ENCODE assay signal across 24 mouse cellular contexts in the genomic region with DNA sequence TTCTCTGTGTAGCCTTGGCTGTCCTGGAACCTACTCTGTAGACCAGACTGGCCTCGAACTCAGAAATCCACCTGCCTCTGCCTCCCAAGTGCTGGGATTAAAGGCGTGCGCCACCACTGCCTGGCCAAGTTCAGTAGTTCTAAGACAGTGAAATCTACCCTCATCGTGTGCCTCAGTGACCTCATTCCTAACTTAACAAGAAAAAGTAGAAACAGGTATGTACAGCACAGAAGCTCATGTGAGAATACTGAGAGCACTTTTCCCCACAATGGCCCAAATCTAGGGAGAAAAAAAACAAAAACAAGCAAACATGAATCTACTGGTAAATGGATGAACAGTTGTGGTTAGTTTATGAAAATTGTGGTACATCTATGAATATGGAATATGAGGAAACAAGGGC. TPM values are rescaled to one million over a fixed set of nuclear protein-coding genes. Genes with fewer than 3 reads are reported as not detected.
"Had no signal": no experiment of that assay in that cellular context is flagged by ENCODE, and none has a peak within 500 bp of the region (broad histone marks: within the 10 kb centered on the region; RNA-seq: fewer than 3 reads in every experiment).

No protein-coding gene starts in this region.

- H3K9ac ChIP-seq: liver, postnatal 0 days; lung, embryonic 15.5 days; midbrain, embryonic 12.5 days; neural tube, embryonic 13.5 days; neural tube, embryonic 15.5 days had no signal

- H3K9me3 ChIP-seq: lung, embryonic 15.5 days; midbrain, embryonic 10.5 days; midbrain, embryonic 12.5 days; neural tube, embryonic 13.5 days; neural tube, embryonic 15.5 days had no signal

- H3K4me3 ChIP-seq: lung, embryonic 15.5 days; midbrain, embryonic 10.5 days; midbrain, embryonic 12.5 days; myocyte; neural tube, embryonic 13.5 days; neural tube, embryonic 15.5 days had no signal

- DNase-seq: liver, postnatal 0 days; lung, adult 2 months; lung, postnatal 14 days; lung, postnatal 36 days; midbrain, embryonic 14.5 days; retina, postnatal 1 day; right cerebral cortex, adult 18-20 months; right cerebral cortex, postnatal 25 days; right cerebral cortex, postnatal 4 days; spleen, adult 18-20 months; thymus, adult 18-20 months; thymus, postnatal 14 days; thymus, postnatal 36 days had no signal

- H3K36me3 ChIP-seq: lung, embryonic 15.5 days; midbrain, embryonic 10.5 days; midbrain, embryonic 12.5 days; neural tube, embryonic 13.5 days; neural tube, embryonic 15.5 days had no signal

- ATAC-seq: liver, postnatal 0 days; lung, postnatal 0 days; midbrain, embryonic 16.5 days had no signal

- H3K27ac ChIP-seq: lung, embryonic 15.5 days; macrophage; midbrain, embryonic 10.5 days; midbrain, embryonic 12.5 days; neural tube, embryonic 13.5 days; neural tube, embryonic 15.5 days had no signal

- H3K27me3 ChIP-seq: lung, embryonic 15.5 days; midbrain, embryonic 12.5 days; neural tube, embryonic 13.5 days; neural tube, embryonic 15.5 days had no signal

- H3K4me2 ChIP-seq: lung, embryonic 15.5 days; midbrain, embryonic 12.5 days; neural tube, embryonic 13.5 days; neural tube, embryonic 15.5 days had no signal

RNA-seq across cellular contexts. Expression of a gene that starts 34.7 kb away (rescaled TPM):
- total RNA-seq: megakaryocyte progenitor cell, adult 5-6 weeks; megakaryocyte-erythroid progenitor cell, adult 5-6 weeks had no signal
- polyA plus RNA-seq: macrophage had no signal
